In genomic region chr11:3297871-3298812, GRCm38 (mm10) we compare ENCODE assay signal across 13 mouse cellular contexts. TPM values are rescaled to one million over a fixed set of nuclear protein-coding genes. Genes with fewer than 3 reads are reported as not detected.
DNase-seq lines count a peak whose midpoint lies in the region; ATAC-seq and TF ChIP-seq lines count a peak whose summit lies in the region.
"Had no signal": no experiment of that assay in that cellular context is flagged by ENCODE, and none has a peak within 500 bp of the region (broad histone marks: within the 10 kb centered on the region; RNA-seq: fewer than 3 reads in every experiment).

No protein-coding gene starts in this region.

- peaks cover 99% of the 10 kb centered on the region for H3K36me3 ChIP-seq in neural tube, embryonic 13.5 days

- H3K27me3 ChIP-seq in neural tube, embryonic 13.5 days: no peaks in the 10 kb centered on the region
- H3K27me3 ChIP-seq: forebrain, embryonic 13.5 days; neural tube, embryonic 15.5 days had no signal

- no peak for TF ChIP-seq POLR2A in bone marrow, adult 2 months (IDR thresholded peaks at IDR 0.05; ENCODE audit: borderline replicate concordance, control insufficient read depth, low read depth, low read length)

- intact Hi-C loops in left cerebral cortex, adult 2 months (cut with DNase I): no loop called here

- TF ChIP-seq CTCF in bone marrow, adult 2 months (IDR thresholded peaks at IDR 0.05; ENCODE audit: control insufficient read depth, insufficient read depth, low read length): no peak
- TF ChIP-seq CTCF in left cerebral cortex, adult 2 months (IDR thresholded peaks at IDR 0.05): no peak

- peak overlapping the region; percentile 38; the same call in 1 of the 2 replicates for H3K9ac ChIP-seq in neural tube, embryonic 13.5 days
- H3K9ac ChIP-seq: forebrain, embryonic 13.5 days; neural tube, embryonic 15.5 days had no signal

- no peak overlapping the region for H3K4me3 ChIP-seq in neural tube, embryonic 13.5 days
- H3K4me3 ChIP-seq in bone marrow, adult 2 months (replicated peaks; ENCODE audit: control insufficient read depth, low read depth, low read length): no peak overlapping the region
- no peak overlapping the region for H3K4me3 ChIP-seq in left cerebral cortex, adult 2 months
- H3K4me3 ChIP-seq: forebrain, embryonic 13.5 days; neural tube, embryonic 15.5 days had no signal

- ATAC-seq in neural tube, embryonic 13.5 days (ENCODE audit: low read depth): no peak
- ATAC-seq in megakaryocyte progenitor cell, adult 5-6 weeks (replicated peaks; ENCODE audit: poor library complexity): peak; percentile 66
- ATAC-seq: forebrain, embryonic 13.5 days had no signal

- no peak for DNase-seq in neural tube, embryonic 10.5 days (ENCODE audit: extremely low spot score, low spot score)
- no peak for DNase-seq in left cerebral cortex, adult 2 months (ENCODE audit: extremely low spot score in 1 of 2, low spot score in 2 of 2)
- DNase-seq in layer of hippocampus, postnatal 36 days: no peak
- DNase-seq in urinary bladder, adult 2 months (ENCODE audit: low spot score): no peak
- DNase-seq: cerebellum, adult 2 months; heart, adult 18-20 months; kidney, adult 8-10 months; lung, adult 2 months had no signal

- no peak overlapping the region for H3K27ac ChIP-seq in neural tube, embryonic 13.5 days (replicated peaks)
- H3K27ac ChIP-seq in bone marrow, adult 2 months (ENCODE audit: control insufficient read depth, insufficient read depth, low read depth, low read length, poor library complexity): peak overlapping the region; percentile 50
- no peak overlapping the region for H3K27ac ChIP-seq in left cerebral cortex, adult 2 months
- H3K27ac ChIP-seq: forebrain, embryonic 13.5 days; neural tube, embryonic 15.5 days had no signal

- H3K9me3 ChIP-seq in neural tube, embryonic 13.5 days: no peaks in the 10 kb centered on the region
- H3K9me3 ChIP-seq: forebrain, embryonic 13.5 days; neural tube, embryonic 15.5 days had no signal

- peaks cover 48% of the 10 kb centered on the region for H3K4me1 ChIP-seq in neural tube, embryonic 13.5 days (replicated peaks)
- H3K4me1 ChIP-seq in bone marrow, adult 2 months (ENCODE audit: control insufficient read depth, insufficient read depth, low read length): peaks cover 5% of the 10 kb centered on the region

- H3K4me2 ChIP-seq in neural tube, embryonic 13.5 days: no peak overlapping the region
- H3K4me2 ChIP-seq: forebrain, embryonic 13.5 days; neural tube, embryonic 15.5 days had no signal

- WGBS in neural tube, embryonic 13.5 days: 91% methylated on average over 10 of the region's 10 CpGs
- 25% methylated on average over 10 of the region's 10 CpGs for WGBS in bone marrow, adult 2 months

RNA-seq across cellular contexts. Expression of gene Patz1, which starts 9.5 kb away (rescaled TPM):
- polyA plus RNA-seq in neural tube, embryonic 13.5 days (2015; fragmentation: Nextera tagmentation; extraction: Ambion mirVana): 62.2 and 69.6 TPM in 2 replicates
- 33.6 and 53.9 TPM in 2 replicates for polyA plus RNA-seq in bone marrow, adult 2 months (2011; ENCODE audit: insufficient read depth, insufficient read length, low replicate concordance, missing spikeins)
- total RNA-seq in megakaryocyte progenitor cell, adult 5-6 weeks (2015): 69.4 and 77.3 TPM in 2 replicates
- total RNA-seq in megakaryocyte progenitor cell, adult 5-6 weeks (2017): 66.4 and 72.5 TPM in 2 replicates
- 10 to 100 TPM; 41.5 to 46.9 TPM for total RNA-seq in left cerebral cortex, adult 2 months (2021)
- 10 to 100 TPM; 52.1 to 54.1 TPM for total RNA-seq in layer of hippocampus, postnatal 36 days (2021)
- 26.9 and 29.4 TPM in 2 replicates for polyA plus RNA-seq in urinary bladder, adult 2 months (2012; rRNA removed)

RNA-seq across cellular contexts. Expression of gene Drg1, which starts 31.9 kb away (rescaled TPM):
- polyA plus RNA-seq in neural tube, embryonic 13.5 days (2015; fragmentation: Nextera tagmentation; extraction: Ambion mirVana): 231 and 270 TPM in 2 replicates
- 50.8 and 78.5 TPM in 2 replicates for polyA plus RNA-seq in bone marrow, adult 2 months (2011; ENCODE audit: insufficient read depth, insufficient read length, low replicate concordance, missing spikeins)
- 253 and 258 TPM in 2 replicates for total RNA-seq in megakaryocyte progenitor cell, adult 5-6 weeks (2015)
- total RNA-seq in megakaryocyte progenitor cell, adult 5-6 weeks (2017): 196 and 234 TPM in 2 replicates
- 10 to 100 TPM; 79.5 to 92.1 TPM for total RNA-seq in left cerebral cortex, adult 2 months (2021)
- 100 to 1,000 TPM in 1 of 2 experiments, 10 to 100 TPM in 1; 96.5 to 101 TPM for total RNA-seq in layer of hippocampus, postnatal 36 days (2021)
- 61.2 and 63.8 TPM in 2 replicates for polyA plus RNA-seq in urinary bladder, adult 2 months (2012; rRNA removed)

RNA-seq across cellular contexts. Expression of gene Pik3ip1, which starts 32.1 kb away (rescaled TPM):
- polyA plus RNA-seq in neural tube, embryonic 13.5 days (2015; fragmentation: Nextera tagmentation; extraction: Ambion mirVana): 26.5 and 29.7 TPM in 2 replicates
- polyA plus RNA-seq in bone marrow, adult 2 months (2011; ENCODE audit: insufficient read depth, insufficient read length, low replicate concordance, missing spikeins): 11.6 and 29.7 TPM in 2 replicates
- total RNA-seq in megakaryocyte progenitor cell, adult 5-6 weeks (2015): 16.6 and 20.1 TPM in 2 replicates
- total RNA-seq in megakaryocyte progenitor cell, adult 5-6 weeks (2017): 32.9 and 55.1 TPM in 2 replicates
- 10 to 100 TPM; 28.1 to 31.5 TPM for total RNA-seq in left cerebral cortex, adult 2 months (2021)
- total RNA-seq in layer of hippocampus, postnatal 36 days (2021): 10 to 100 TPM; 40.5 to 45.6 TPM
- 37.8 and 51.7 TPM in 2 replicates for polyA plus RNA-seq in urinary bladder, adult 2 months (2012; rRNA removed)
